Mouse (Mus musculus): ENCODE data around the gene Ppp1r7. TPM values are rescaled to one million over a fixed set of nuclear protein-coding genes. Genes with fewer than 3 reads are reported as not detected.

Ppp1r7 gene
- polyA plus RNA-seq, 1 experiment: 1.4 TPM

GRCm38 (mm10) chr1:93347176-93347575, 4.5 kb downstream of the Ppp1r7 start:
- no peak for TF ChIP-seq TAL1 (IDR thresholded peaks at IDR 0.05; ENCODE audit: low read length)
- no peak for TF ChIP-seq GATA1 (IDR thresholded peaks at IDR 0.05; ENCODE audit: low read length)
- peaks cover 23% of the 10 kb centered on the region for H3K4me1 ChIP-seq (ENCODE audit: control insufficient read depth)
- peaks cover 73% of the 10 kb centered on the region for H3K36me3 ChIP-seq (ENCODE audit: control insufficient read depth)
- H3K4me3 ChIP-seq (replicated peaks): no peak overlapping the region
- H3K9me3 ChIP-seq (ENCODE audit: control insufficient read depth, low read length): no peaks in the 10 kb centered on the region
- H3K27me3 ChIP-seq (ENCODE audit: control insufficient read depth): no peaks in the 10 kb centered on the region

DNA sequence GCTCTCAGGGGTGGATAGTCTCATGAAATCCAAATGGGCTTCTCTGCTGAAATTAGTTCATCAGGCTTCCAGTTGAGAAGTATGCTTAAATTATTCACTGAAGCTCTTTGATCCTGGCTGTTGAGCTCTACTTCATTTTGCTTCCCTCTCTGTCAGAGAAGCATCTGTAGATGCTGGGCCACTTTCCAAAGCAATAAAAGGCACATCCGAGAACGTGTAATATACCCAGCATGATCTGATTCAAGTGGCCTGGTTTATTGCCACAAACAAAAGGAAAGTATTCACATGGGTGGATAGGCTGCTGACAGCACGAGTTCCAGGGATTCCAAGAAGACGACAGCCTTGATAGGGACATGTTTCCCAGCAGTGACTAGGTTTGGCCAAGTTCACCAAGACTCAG, 7.0 kb downstream of the Ppp1r7 start:
- peaks cover 98% of the 10 kb centered on the region for H3K36me3 ChIP-seq (ENCODE audit: control insufficient read depth)
- H3K9me3 ChIP-seq (ENCODE audit: control insufficient read depth, low read length): no peaks in the 10 kb centered on the region
- H3K27me3 ChIP-seq (ENCODE audit: control insufficient read depth): no peaks in the 10 kb centered on the region
- peaks cover 13% of the 10 kb centered on the region for H3K4me1 ChIP-seq (ENCODE audit: control insufficient read depth)
- H3K4me3 ChIP-seq (replicated peaks): no peak overlapping the region
- TF ChIP-seq TAL1 (IDR thresholded peaks at IDR 0.05; ENCODE audit: low read length) (no peak), GATA1 (IDR thresholded peaks at IDR 0.05; ENCODE audit: low read length) (no peak)

DNA sequence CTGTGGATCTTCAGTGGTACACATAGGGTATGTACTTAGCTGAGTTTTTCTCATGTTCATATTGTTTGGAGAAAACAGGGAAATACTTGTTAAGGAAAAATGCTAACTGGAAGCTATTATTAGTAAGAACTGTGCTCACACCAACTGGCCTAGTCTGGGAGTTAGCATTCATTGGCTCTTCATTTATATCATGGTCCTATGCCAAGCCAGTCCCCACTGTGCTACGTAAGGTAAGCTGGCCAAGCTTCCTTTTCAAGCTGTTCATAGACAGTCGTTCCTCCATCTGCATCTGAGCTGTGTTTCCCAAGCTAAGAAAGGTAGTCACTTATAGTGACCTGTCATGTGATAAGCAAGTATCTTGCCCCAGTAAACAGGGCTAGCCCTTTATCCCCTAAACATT, 10.1 kb downstream of the Ppp1r7 start:
- Histone ChIP-seq H3K4me1 (ENCODE audit: control insufficient read depth) (no peaks in the 10 kb centered on the region), H3K36me3 (ENCODE audit: control insufficient read depth) (peaks cover 98% of the 10 kb centered on the region), H3K27me3 (ENCODE audit: control insufficient read depth) (no peaks in the 10 kb centered on the region), H3K4me3 (replicated peaks) (no peak overlapping the region), H3K9me3 (ENCODE audit: control insufficient read depth, low read length) (no peaks in the 10 kb centered on the region)
- TF ChIP-seq TAL1 (IDR thresholded peaks at IDR 0.05; ENCODE audit: low read length) (no peak), GATA1 (IDR thresholded peaks at IDR 0.05; ENCODE audit: low read length) (no peak)

DNA sequence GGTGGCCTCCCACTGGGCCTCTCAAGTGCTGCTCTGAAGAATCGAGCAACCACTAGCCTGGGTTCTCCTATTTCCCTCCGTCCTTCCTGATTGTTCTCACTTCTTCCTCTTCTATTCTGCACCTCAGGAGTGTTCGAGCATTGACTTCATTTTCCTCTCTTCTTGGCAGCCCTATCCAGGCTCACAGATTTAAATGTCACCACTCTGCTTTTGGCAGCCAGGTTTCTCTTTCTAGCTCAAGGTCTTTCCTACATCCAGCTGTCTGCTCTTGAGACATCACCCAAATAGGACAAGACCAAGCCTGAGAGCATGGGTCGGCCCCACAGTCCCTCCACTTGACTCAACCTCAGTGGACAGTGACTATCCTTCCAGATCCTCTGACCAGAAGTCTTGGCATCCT, 20.0 kb downstream of the Ppp1r7 start:
- peaks cover 97% of the 10 kb centered on the region for H3K36me3 ChIP-seq (ENCODE audit: control insufficient read depth)
- no peak for TF ChIP-seq TAL1 (IDR thresholded peaks at IDR 0.05; ENCODE audit: low read length)
- TF ChIP-seq GATA1 (IDR thresholded peaks at IDR 0.05; ENCODE audit: low read length): no peak
- no peaks in the 10 kb centered on the region for H3K27me3 ChIP-seq (ENCODE audit: control insufficient read depth)

DNA sequence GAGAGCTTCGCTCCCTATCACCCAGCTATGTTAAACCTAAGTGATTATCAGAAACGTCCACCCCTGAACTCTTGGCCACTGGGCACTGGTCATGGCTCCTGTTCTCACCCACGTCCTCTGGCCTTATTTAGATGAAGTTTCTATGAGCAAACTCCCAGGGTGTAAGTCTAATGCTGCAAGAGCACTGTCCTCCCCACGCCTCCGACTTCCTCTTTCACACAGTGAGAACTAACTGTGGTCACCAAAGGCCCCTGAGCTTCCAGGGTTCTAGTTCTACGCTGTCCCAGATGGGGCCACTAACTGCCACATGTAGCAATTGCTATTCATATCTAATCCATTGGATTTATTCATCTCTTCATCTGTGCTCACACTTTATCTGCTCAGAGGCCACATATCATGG, 23.0 kb downstream of the Ppp1r7 start:
- no peak overlapping the region for H3K4me3 ChIP-seq (replicated peaks)
- no peaks in the 10 kb centered on the region for H3K9me3 ChIP-seq (ENCODE audit: control insufficient read depth, low read length)
- TF ChIP-seq GATA1 (IDR thresholded peaks at IDR 0.05; ENCODE audit: low read length) (no peak), TAL1 (IDR thresholded peaks at IDR 0.05; ENCODE audit: low read length) (no peak)
- no peaks in the 10 kb centered on the region for H3K27me3 ChIP-seq (ENCODE audit: control insufficient read depth)
- H3K36me3 ChIP-seq (ENCODE audit: control insufficient read depth): peaks cover 74% of the 10 kb centered on the region
- no peaks in the 10 kb centered on the region for H3K4me1 ChIP-seq (ENCODE audit: control insufficient read depth)

More for the DNA sequence above, 20.0 kb downstream of the Ppp1r7 start:
- H3K4me3 ChIP-seq (replicated peaks): no peak overlapping the region
- H3K4me1 ChIP-seq (ENCODE audit: control insufficient read depth): no peaks in the 10 kb centered on the region
- no peaks in the 10 kb centered on the region for H3K9me3 ChIP-seq (ENCODE audit: control insufficient read depth, low read length)

GRCm38 (mm10) chr1:93373665-93374064, 31.0 kb downstream of the Ppp1r7 start, which contains the start of gene Ano7:
TSS of gene Ano7 (plus strand) at chr1:93373930.
- Histone ChIP-seq H3K27me3 (ENCODE audit: control insufficient read depth) (no peaks in the 10 kb centered on the region), H3K4me1 (ENCODE audit: control insufficient read depth) (peaks cover 7% of the 10 kb centered on the region), H3K9me3 (ENCODE audit: control insufficient read depth, low read length) (no peaks in the 10 kb centered on the region), H3K36me3 (ENCODE audit: control insufficient read depth) (peaks cover 2% of the 10 kb centered on the region; the same call in 1 of the 2 replicates), H3K4me3 (replicated peaks) (no peak within 1 kb of the TSS)
- no peak for TF ChIP-seq GATA1 (IDR thresholded peaks at IDR 0.05; ENCODE audit: low read length)
- TF ChIP-seq TAL1 (IDR thresholded peaks at IDR 0.05; ENCODE audit: low read length): no peak

GRCm38 (mm10) chr1:93377307-93377706, 34.7 kb downstream of the Ppp1r7 start:
- H3K4me1 ChIP-seq (ENCODE audit: control insufficient read depth): peaks cover 7% of the 10 kb centered on the region
- no peaks in the 10 kb centered on the region for H3K36me3 ChIP-seq (ENCODE audit: control insufficient read depth)
- H3K4me3 ChIP-seq (replicated peaks): no peak overlapping the region
- no peaks in the 10 kb centered on the region for H3K9me3 ChIP-seq (ENCODE audit: control insufficient read depth, low read length)
- no peak for TF ChIP-seq GATA1 (IDR thresholded peaks at IDR 0.05; ENCODE audit: low read length)
- TF ChIP-seq TAL1 (IDR thresholded peaks at IDR 0.05; ENCODE audit: low read length): no peak
- H3K27me3 ChIP-seq (ENCODE audit: control insufficient read depth): no peaks in the 10 kb centered on the region

DNA sequence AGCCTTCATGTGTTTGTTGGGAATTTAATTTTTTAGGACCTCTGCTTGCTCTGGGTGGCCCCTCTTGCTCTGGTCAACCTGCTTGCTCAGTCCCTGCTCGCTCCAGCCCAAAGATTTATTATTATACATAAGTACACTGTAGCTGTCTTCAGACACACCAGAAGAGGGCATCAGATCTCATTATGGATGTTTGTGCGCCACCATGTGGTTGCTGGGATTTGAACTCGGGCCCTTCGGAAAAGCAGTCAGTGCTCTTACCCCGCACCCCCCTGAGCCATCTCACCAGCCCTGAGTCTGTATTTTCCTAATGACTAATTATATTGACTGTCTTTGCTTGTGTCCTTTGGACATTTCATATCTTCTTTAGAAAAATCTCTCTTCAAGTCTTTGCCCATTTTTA, 36.5 kb downstream of the Ppp1r7 start:
- TF ChIP-seq TAL1 (IDR thresholded peaks at IDR 0.05; ENCODE audit: low read length) (no peak), GATA1 (IDR thresholded peaks at IDR 0.05; ENCODE audit: low read length) (no peak)
- H3K36me3 ChIP-seq (ENCODE audit: control insufficient read depth): no peaks in the 10 kb centered on the region
- no peaks in the 10 kb centered on the region for H3K9me3 ChIP-seq (ENCODE audit: control insufficient read depth, low read length)
- H3K4me3 ChIP-seq (replicated peaks): no peak overlapping the region
- peaks cover 7% of the 10 kb centered on the region for H3K4me1 ChIP-seq (ENCODE audit: control insufficient read depth)
- H3K27me3 ChIP-seq (ENCODE audit: control insufficient read depth): no peaks in the 10 kb centered on the region

DNA sequence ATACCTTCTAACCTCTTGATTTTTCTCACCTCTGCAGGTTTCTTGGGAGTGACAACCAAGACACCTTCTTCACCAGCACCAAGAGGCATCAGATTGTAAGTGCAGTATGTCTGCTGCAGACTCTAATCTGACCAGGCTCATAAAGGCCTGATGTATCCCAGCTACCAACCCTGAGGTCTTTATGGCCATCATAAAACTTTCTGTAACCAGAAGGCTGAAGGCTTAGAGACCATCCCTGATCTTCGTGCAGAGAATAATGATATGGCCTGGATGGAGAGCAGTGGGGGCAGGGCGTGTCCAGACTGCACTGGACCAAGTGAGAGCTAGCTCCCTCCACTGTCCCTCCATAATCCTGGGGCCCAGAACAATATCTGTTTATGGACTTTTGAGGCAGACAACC, 44.5 kb downstream of the Ppp1r7 start:
- Histone ChIP-seq H3K4me1 (ENCODE audit: control insufficient read depth) (no peaks in the 10 kb centered on the region), H3K36me3 (ENCODE audit: control insufficient read depth) (no peaks in the 10 kb centered on the region), H3K9me3 (ENCODE audit: control insufficient read depth, low read length) (no peaks in the 10 kb centered on the region), H3K4me3 (replicated peaks) (no peak overlapping the region), H3K27me3 (ENCODE audit: control insufficient read depth) (no peaks in the 10 kb centered on the region)
- no peak for TF ChIP-seq TAL1 (IDR thresholded peaks at IDR 0.05; ENCODE audit: low read length)
- no peak for TF ChIP-seq GATA1 (IDR thresholded peaks at IDR 0.05; ENCODE audit: low read length)

DNA sequence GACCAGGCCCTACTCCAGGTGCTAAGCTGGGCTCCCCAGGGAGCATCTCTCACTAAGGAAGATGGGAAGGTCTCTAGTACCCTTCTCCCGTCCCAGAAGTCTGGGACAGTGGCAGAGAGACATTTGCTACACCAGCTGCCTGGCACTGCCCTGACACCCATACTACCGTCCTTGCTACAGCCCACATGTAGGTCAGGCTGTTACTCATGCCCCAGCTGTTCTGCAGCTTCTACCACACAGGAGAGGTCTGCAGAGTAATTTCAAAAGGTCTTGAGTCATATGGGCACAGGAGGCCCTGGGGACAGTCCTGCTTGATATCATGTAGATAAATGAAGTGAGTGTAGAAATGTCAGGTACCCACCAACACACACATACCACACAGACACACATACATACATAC, 46.3 kb downstream of the Ppp1r7 start:
- Histone ChIP-seq H3K27me3 (ENCODE audit: control insufficient read depth) (no peaks in the 10 kb centered on the region), H3K9me3 (ENCODE audit: control insufficient read depth, low read length) (no peaks in the 10 kb centered on the region), H3K4me3 (replicated peaks) (no peak overlapping the region), H3K4me1 (ENCODE audit: control insufficient read depth) (no peaks in the 10 kb centered on the region), H3K36me3 (ENCODE audit: control insufficient read depth) (no peaks in the 10 kb centered on the region)
- no peak for TF ChIP-seq TAL1 (IDR thresholded peaks at IDR 0.05; ENCODE audit: low read length)
- no peak for TF ChIP-seq GATA1 (IDR thresholded peaks at IDR 0.05; ENCODE audit: low read length)
